20 mouse cellular contexts compared by ENCODE assay signal in the genomic region with DNA sequence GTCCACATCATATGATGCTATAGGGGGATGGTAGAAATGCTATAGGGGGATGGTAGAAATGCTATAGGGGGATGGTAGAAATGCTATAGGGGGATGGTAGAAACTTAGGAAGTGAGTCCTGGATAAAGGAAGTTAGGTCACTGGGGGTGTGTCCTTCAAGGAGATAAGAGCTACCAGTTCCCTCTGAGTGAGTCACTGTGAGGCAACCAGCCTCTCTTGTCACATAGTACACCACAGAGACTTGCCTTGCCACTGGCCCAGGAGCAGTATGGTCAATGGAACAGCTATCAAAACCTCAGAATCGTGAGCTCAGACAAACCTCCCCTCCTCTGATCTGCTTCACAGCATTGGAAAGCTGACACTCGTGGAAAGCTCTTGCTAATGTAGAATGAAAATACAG. TPM values are rescaled to one million over a fixed set of nuclear protein-coding genes. Genes with fewer than 3 reads are reported as not detected.
DNase-seq lines count a peak whose midpoint lies in the region; ATAC-seq and TF ChIP-seq lines count a peak whose summit lies in the region.
"Had no signal": no experiment of that assay in that cellular context is flagged by ENCODE, and none has a peak within 500 bp of the region (broad histone marks: within the 10 kb centered on the region; RNA-seq: fewer than 3 reads in every experiment).

No protein-coding gene starts in this region.

- H3K4me2 ChIP-seq in liver, embryonic 11.5 days: no peak overlapping the region
- no peak overlapping the region for H3K4me2 ChIP-seq in intestine, embryonic 16.5 days (ENCODE audit: low read depth, low read length)
- H3K4me2 ChIP-seq: forebrain, embryonic 15.5 days; heart, embryonic 13.5 days; hindbrain, embryonic 14.5 days; midbrain, embryonic 12.5 days; neural tube, embryonic 12.5 days had no signal

- ATAC-seq in liver, embryonic 11.5 days (replicated peaks; ENCODE audit: low FRiP score): peak; percentile 66
- ATAC-seq in intestine, embryonic 16.5 days: 0 out of 2 replicates have a peak, but pooled peaks have one; percentile 53
- ATAC-seq in megakaryocyte, adult 5-6 weeks (ENCODE audit: poor library complexity, severe bottlenecking): peak; percentile 90
- ATAC-seq in erythroblast, adult 5-6 weeks (replicated peaks; ENCODE audit: low FRiP score, poor library complexity, severe bottlenecking): no peak
- ATAC-seq: forebrain, embryonic 15.5 days had no signal

- H3K36me3 ChIP-seq in liver, embryonic 11.5 days (ENCODE audit: control insufficient read depth, insufficient read depth, low read length): no peaks in the 10 kb centered on the region
- H3K36me3 ChIP-seq in intestine, embryonic 16.5 days (ENCODE audit: control insufficient read depth, insufficient read depth, low read length): no peaks in the 10 kb centered on the region
- no peaks in the 10 kb centered on the region for H3K36me3 ChIP-seq in thymus, adult 2 months (ENCODE audit: control insufficient read depth, insufficient read depth, low read length)
- H3K36me3 ChIP-seq: forebrain, embryonic 15.5 days; heart, embryonic 13.5 days; midbrain, embryonic 12.5 days; neural tube, embryonic 12.5 days had no signal

- no peak for TF ChIP-seq POLR2A in thymus, adult 2 months (IDR thresholded peaks at IDR 0.05; ENCODE audit: control insufficient read depth, extremely low read depth, insufficient read depth, low read length, poor library complexity)

- DNase-seq in liver, embryonic 11.5 days (ENCODE audit: low spot score): no peak
- no peak for DNase-seq in liver
- DNase-seq in thymus, adult 2 months: no peak
- DNase-seq in lung, postnatal 25 days (ENCODE audit: low spot score): no peak
- DNase-seq in urinary bladder, postnatal 25 days (ENCODE audit: low spot score): no peak
- DNase-seq: cerebellum, adult 8-10 months; gastrocnemius, postnatal 36 days; left cerebral cortex, postnatal 4 days; lung, postnatal 14 days; right cerebral cortex, adult 18-20 months; thymus, postnatal 14 days had no signal

- no peak for TF ChIP-seq CTCF in thymus, adult 2 months (IDR thresholded peaks at IDR 0.05; ENCODE audit: borderline replicate concordance, control insufficient read depth, extremely low read depth, insufficient read depth, low read length, poor library complexity)

- WGBS in liver, embryonic 11.5 days: 56% methylated on average over 2 of the region's 2 CpGs
- 57% methylated on average over 2 of the region's 2 CpGs for WGBS in intestine, embryonic 16.5 days
- 84% methylated on average over 2 of the region's 2 CpGs for WGBS in thymus, adult 2 months

- no peak overlapping the region for H3K27ac ChIP-seq in liver, embryonic 11.5 days (ENCODE audit: low read depth, low read length)
- H3K27ac ChIP-seq in intestine, embryonic 16.5 days (ENCODE audit: low read length): no peak overlapping the region
- H3K27ac ChIP-seq in thymus, adult 2 months (ENCODE audit: control insufficient read depth, insufficient read depth, low read length): no peak overlapping the region
- H3K27ac ChIP-seq: forebrain, embryonic 15.5 days; heart, embryonic 13.5 days; hindbrain, embryonic 14.5 days; midbrain, embryonic 12.5 days; neural tube, embryonic 12.5 days had no signal

- H3K9me3 ChIP-seq in liver, embryonic 11.5 days (ENCODE audit: control insufficient read depth, low read length): no peaks in the 10 kb centered on the region
- no peaks in the 10 kb centered on the region for H3K9me3 ChIP-seq in intestine, embryonic 16.5 days (ENCODE audit: control insufficient read depth, low read length)
- H3K9me3 ChIP-seq: forebrain, embryonic 15.5 days; heart, embryonic 13.5 days; midbrain, embryonic 12.5 days; neural tube, embryonic 12.5 days had no signal

- H3K27me3 ChIP-seq in liver, embryonic 11.5 days (replicated peaks; ENCODE audit: control insufficient read depth, insufficient read depth, low read length): no peaks in the 10 kb centered on the region
- no peaks in the 10 kb centered on the region for H3K27me3 ChIP-seq in intestine, embryonic 16.5 days (replicated peaks; ENCODE audit: control insufficient read depth, insufficient read depth, low read length)
- H3K27me3 ChIP-seq in thymus, adult 2 months (ENCODE audit: control insufficient read depth, insufficient read depth, low read length): no peaks in the 10 kb centered on the region
- H3K27me3 ChIP-seq: forebrain, embryonic 15.5 days; heart, embryonic 13.5 days; midbrain, embryonic 12.5 days; neural tube, embryonic 12.5 days had no signal

- H3K4me3 ChIP-seq in liver, embryonic 11.5 days (ENCODE audit: low read depth, low read length): no peak overlapping the region
- H3K4me3 ChIP-seq in intestine, embryonic 16.5 days (ENCODE audit: low read length): no peak overlapping the region
- H3K4me3 ChIP-seq in thymus, adult 2 months (ENCODE audit: control insufficient read depth, insufficient read depth, low read length): no peak overlapping the region
- H3K4me3 ChIP-seq: erythroblast, embryonic 14.5 days; forebrain, embryonic 15.5 days; heart, embryonic 13.5 days; midbrain, embryonic 12.5 days; neural tube, embryonic 12.5 days had no signal

- H3K4me1 ChIP-seq in liver, embryonic 11.5 days (replicated peaks; ENCODE audit: control insufficient read depth, insufficient read depth, low read length): no peaks in the 10 kb centered on the region
- H3K4me1 ChIP-seq in intestine, embryonic 16.5 days (ENCODE audit: control insufficient read depth, insufficient read depth, low read length): no peaks in the 10 kb centered on the region
- no peaks in the 10 kb centered on the region for H3K4me1 ChIP-seq in thymus, adult 2 months (replicated peaks; ENCODE audit: control insufficient read depth, insufficient read depth, low read length)
- H3K4me1 ChIP-seq: forebrain, embryonic 15.5 days; heart, embryonic 13.5 days; midbrain, embryonic 12.5 days; neural tube, embryonic 12.5 days had no signal

- H3K9ac ChIP-seq in liver, embryonic 11.5 days (ENCODE audit: low read depth, low read length): no peak overlapping the region
- no peak overlapping the region for H3K9ac ChIP-seq in intestine, embryonic 16.5 days (ENCODE audit: low read depth, low read length)
- H3K9ac ChIP-seq: forebrain, embryonic 15.5 days; heart, embryonic 13.5 days; hindbrain, embryonic 14.5 days; midbrain, embryonic 12.5 days; neural tube, embryonic 12.5 days had no signal

RNA-seq across cellular contexts. Expression of a gene that starts 34.3 kb away (rescaled TPM):
- 33.5 and 35.4 TPM in 2 replicates for polyA plus RNA-seq in liver, embryonic 11.5 days (2014; fragmentation: Nextera tagmentation; extraction: Ambion mirVana)
- polyA plus RNA-seq in intestine, embryonic 16.5 days (2015; fragmentation: Nextera tagmentation; extraction: Ambion mirVana): 31.4 and 31.8 TPM in 2 replicates
- 16.7 and 24.5 TPM in 2 replicates for total RNA-seq in megakaryocyte, adult 5-6 weeks (2015)
- total RNA-seq in megakaryocyte, adult 5-6 weeks (2017): 20.3 and 20.5 TPM in 2 replicates
- polyA plus RNA-seq in thymus, adult 2 months (2012; rRNA removed): 13.2 and 13.7 TPM in 2 replicates
- 3.3 and 5.6 TPM in 2 replicates for total RNA-seq in erythroblast, adult 5-6 weeks (2015; ENCODE audit: low replicate concordance)
- 3.2 and 10.6 TPM in 2 replicates for total RNA-seq in erythroblast, adult 5-6 weeks (2017; ENCODE audit: low replicate concordance)
- polyA plus RNA-seq: erythroblast, embryonic 14.5 days had no signal

RNA-seq across cellular contexts. Expression of a gene that starts 38.7 kb away (rescaled TPM):
- polyA plus RNA-seq in liver, embryonic 11.5 days (2014; fragmentation: Nextera tagmentation; extraction: Ambion mirVana): 26.6 and 30.5 TPM in 2 replicates
- polyA plus RNA-seq in intestine, embryonic 16.5 days (2015; fragmentation: Nextera tagmentation; extraction: Ambion mirVana): 42.3 and 43.1 TPM in 2 replicates
- total RNA-seq in megakaryocyte, adult 5-6 weeks (2015): 8.5 and 10.8 TPM in 2 replicates
- total RNA-seq in megakaryocyte, adult 5-6 weeks (2017): 7.2 and 7.8 TPM in 2 replicates
- 19.2 and 21.9 TPM in 2 replicates for polyA plus RNA-seq in thymus, adult 2 months (2012; rRNA removed)
- 6.1 TPM in 1 of 2 replicates, not detected in the other for total RNA-seq in erythroblast, adult 5-6 weeks (2015; ENCODE audit: low replicate concordance)
- 1.3 and 2.0 TPM in 2 replicates for total RNA-seq in erythroblast, adult 5-6 weeks (2017; ENCODE audit: low replicate concordance)

RNA-seq across cellular contexts. Expression of a gene that starts 46.2 kb away (rescaled TPM):
- polyA plus RNA-seq in liver, embryonic 11.5 days (2014; fragmentation: Nextera tagmentation; extraction: Ambion mirVana): 1.0 and 1.1 TPM in 2 replicates
- polyA plus RNA-seq in intestine, embryonic 16.5 days (2015; fragmentation: Nextera tagmentation; extraction: Ambion mirVana): 1.8 TPM in 2 replicates
- 0.04 TPM in 1 of 2 replicates, not detected in the other for total RNA-seq in megakaryocyte, adult 5-6 weeks (2015)
- 0.07 and 0.08 TPM in 2 replicates for total RNA-seq in megakaryocyte, adult 5-6 weeks (2017)
- 0.15 and 0.23 TPM in 2 replicates for polyA plus RNA-seq in thymus, adult 2 months (2012; rRNA removed)
- total RNA-seq in erythroblast, adult 5-6 weeks (2015; ENCODE audit: low replicate concordance): 0.38 TPM in 1 of 2 replicates, not detected in the other
- 0.09 and 0.42 TPM in 2 replicates for total RNA-seq in erythroblast, adult 5-6 weeks (2017; ENCODE audit: low replicate concordance)
- polyA plus RNA-seq: erythroblast, embryonic 14.5 days had no signal
